Mouse (Mus musculus): ENCODE results near the gene Arhgef19. TPM values are rescaled to one million over a fixed set of nuclear protein-coding genes. Genes with fewer than 3 reads are reported as not detected.

Arhgef19 gene
- polyA plus RNA-seq, 2 experiments: 15.3 to 20.4 TPM

- H3K36me3 ChIP-seq (ENCODE audit: control insufficient read depth, insufficient read depth, low read length): no peaks in the 10 kb centered on the region
- 84% methylated on average over 6 of the region's 6 CpGs for WGBS
- H3K9ac ChIP-seq (ENCODE audit: low read depth, low read length, severe bottlenecking): no peak overlapping the region
- no peaks in the 10 kb centered on the region for H3K27me3 ChIP-seq (ENCODE audit: control insufficient read depth, insufficient read depth, low read length)
- H3K4me2 ChIP-seq (replicated peaks; ENCODE audit: low read depth, low read length, severe bottlenecking): no peak overlapping the region
- peaks cover 10% of the 10 kb centered on the region; the same call in 1 of the 2 replicates for H3K4me1 ChIP-seq (ENCODE audit: control insufficient read depth, insufficient read depth, low read length)
- H3K9me3 ChIP-seq (ENCODE audit: control insufficient read depth, low read length): no peaks in the 10 kb centered on the region
- ATAC-seq (ENCODE audit: low FRiP score, low read depth) (no peak), DNase-seq (ENCODE audit: low spot score) (no peak)
- no peak overlapping the region for H3K27ac ChIP-seq (replicated peaks; ENCODE audit: low read depth, low read length)
- no peak overlapping the region for H3K4me3 ChIP-seq (replicated peaks; ENCODE audit: low read length)
- no peak for TF ChIP-seq POLR2A (IDR thresholded peaks at IDR 0.05; ENCODE audit: borderline replicate concordance, extremely low read depth, insufficient read depth, insufficient read length)
These were observed 40.5 kb downstream of the Arhgef19 start for GRCm38 (mm10) chr4:141279783-141280182.

DNA sequence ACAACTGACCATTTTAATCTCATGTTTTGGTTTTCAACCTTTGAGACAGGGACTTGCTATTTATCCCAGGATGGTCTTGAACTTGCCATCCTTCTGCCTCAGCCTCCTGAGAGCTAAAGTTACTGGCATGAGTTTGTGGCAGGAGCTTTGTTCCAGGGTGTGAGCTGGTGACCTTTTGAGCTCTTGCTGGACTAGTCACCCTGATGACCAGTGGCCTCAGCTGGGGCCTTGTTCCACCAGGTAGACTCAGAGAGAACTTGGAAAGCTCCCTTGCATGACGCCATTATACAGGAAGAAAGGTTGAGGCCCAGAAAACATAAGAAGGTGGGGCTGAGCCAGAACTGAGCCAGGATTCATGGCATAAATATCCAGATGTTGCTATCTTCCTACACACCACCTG lies 41.2 kb downstream of the Arhgef19 start:
- ATAC-seq (ENCODE audit: low FRiP score, low read depth): no peak
- H3K4me1 ChIP-seq (ENCODE audit: control insufficient read depth, insufficient read depth, low read length): peaks cover 10% of the 10 kb centered on the region; the same call in 1 of the 2 replicates

DNA sequence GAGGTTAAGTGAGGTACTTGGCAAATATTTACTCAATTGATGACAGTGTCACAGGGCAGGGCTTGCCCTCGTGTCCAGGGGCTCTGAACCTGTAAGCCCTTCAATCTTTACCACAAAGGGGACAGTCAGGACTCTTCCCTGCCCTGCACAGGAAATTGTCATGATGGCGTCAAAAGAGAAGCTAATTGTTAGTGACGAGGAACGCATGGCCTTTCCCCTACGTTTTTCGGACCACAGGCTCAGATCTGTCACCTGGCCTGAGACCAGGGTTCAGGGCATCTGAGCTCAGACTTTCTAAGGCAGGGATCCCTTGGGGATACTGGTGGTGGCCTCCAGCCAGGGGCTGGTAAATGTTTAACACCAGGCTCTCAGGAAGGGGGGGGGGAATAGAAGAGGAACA lies 41.9 kb downstream of the Arhgef19 start:
- ATAC-seq (ENCODE audit: low FRiP score, low read depth) (no peak), DNase-seq (ENCODE audit: low spot score) (no peak)
- no peak overlapping the region for H3K27ac ChIP-seq (replicated peaks; ENCODE audit: low read depth, low read length)
- H3K4me2 ChIP-seq (replicated peaks; ENCODE audit: low read depth, low read length, severe bottlenecking): no peak overlapping the region
- 28% methylated on average over 6 of the region's 6 CpGs for WGBS
- no peaks in the 10 kb centered on the region for H3K36me3 ChIP-seq (ENCODE audit: control insufficient read depth, insufficient read depth, low read length)
- no peak overlapping the region for H3K9ac ChIP-seq (ENCODE audit: low read depth, low read length, severe bottlenecking)
- no peak for TF ChIP-seq POLR2A (IDR thresholded peaks at IDR 0.05; ENCODE audit: borderline replicate concordance, extremely low read depth, insufficient read depth, insufficient read length)
- H3K4me3 ChIP-seq (replicated peaks; ENCODE audit: low read length): no peak overlapping the region
- no peaks in the 10 kb centered on the region for H3K9me3 ChIP-seq (ENCODE audit: control insufficient read depth, low read length)
- peaks cover 10% of the 10 kb centered on the region; the same call in 1 of the 2 replicates for H3K4me1 ChIP-seq (ENCODE audit: control insufficient read depth, insufficient read depth, low read length)
- H3K27me3 ChIP-seq (ENCODE audit: control insufficient read depth, insufficient read depth, low read length): no peaks in the 10 kb centered on the region

More for the DNA sequence above, 41.2 kb downstream of the Arhgef19 start:
- Histone ChIP-seq H3K4me2 (replicated peaks; ENCODE audit: low read depth, low read length, severe bottlenecking) (no peak overlapping the region), H3K36me3 (ENCODE audit: control insufficient read depth, insufficient read depth, low read length) (no peaks in the 10 kb centered on the region), H3K4me3 (replicated peaks; ENCODE audit: low read length) (no peak overlapping the region), H3K9me3 (ENCODE audit: control insufficient read depth, low read length) (no peaks in the 10 kb centered on the region), H3K27me3 (ENCODE audit: control insufficient read depth, insufficient read depth, low read length) (no peaks in the 10 kb centered on the region), H3K27ac (replicated peaks; ENCODE audit: low read depth, low read length) (no peak overlapping the region), H3K9ac (ENCODE audit: low read depth, low read length, severe bottlenecking) (no peak overlapping the region)
- 83% methylated on average over 1 of the region's 1 CpGs for WGBS
- no peak for TF ChIP-seq POLR2A (IDR thresholded peaks at IDR 0.05; ENCODE audit: borderline replicate concordance, extremely low read depth, insufficient read depth, insufficient read length)
- no peak for DNase-seq (ENCODE audit: low spot score)

- ATAC-seq (ENCODE audit: low FRiP score, low read depth) (no peak), DNase-seq (ENCODE audit: low spot score) (no peak)
- Histone ChIP-seq H3K27ac (replicated peaks; ENCODE audit: low read depth, low read length) (no peak overlapping the region), H3K4me2 (replicated peaks; ENCODE audit: low read depth, low read length, severe bottlenecking) (no peak overlapping the region), H3K4me1 (ENCODE audit: control insufficient read depth, insufficient read depth, low read length) (peaks cover 10% of the 10 kb centered on the region; the same call in 1 of the 2 replicates), H3K4me3 (replicated peaks; ENCODE audit: low read length) (no peak overlapping the region), H3K36me3 (ENCODE audit: control insufficient read depth, insufficient read depth, low read length) (no peaks in the 10 kb centered on the region), H3K27me3 (ENCODE audit: control insufficient read depth, insufficient read depth, low read length) (no peaks in the 10 kb centered on the region), H3K9me3 (ENCODE audit: control insufficient read depth, low read length) (no peaks in the 10 kb centered on the region), H3K9ac (ENCODE audit: low read depth, low read length, severe bottlenecking) (no peak overlapping the region)
- 50% methylated on average over 1 of the region's 1 CpGs for WGBS
- TF ChIP-seq POLR2A (IDR thresholded peaks at IDR 0.05; ENCODE audit: borderline replicate concordance, extremely low read depth, insufficient read depth, insufficient read length): no peak
These were observed 42.3 kb downstream of the Arhgef19 start for GRCm38 (mm10) chr4:141281578-141281977.

- H3K9ac ChIP-seq (ENCODE audit: low read depth, low read length, severe bottlenecking): no peak overlapping the region
- H3K4me1 ChIP-seq (ENCODE audit: control insufficient read depth, insufficient read depth, low read length): peaks cover 15% of the 10 kb centered on the region
- no peaks in the 10 kb centered on the region for H3K36me3 ChIP-seq (ENCODE audit: control insufficient read depth, insufficient read depth, low read length)
- ATAC-seq (ENCODE audit: low FRiP score, low read depth) (no peak), DNase-seq (ENCODE audit: low spot score) (no peak)
- no peak for TF ChIP-seq POLR2A (IDR thresholded peaks at IDR 0.05; ENCODE audit: borderline replicate concordance, extremely low read depth, insufficient read depth, insufficient read length)
- no peak overlapping the region for H3K27ac ChIP-seq (replicated peaks; ENCODE audit: low read depth, low read length)
- WGBS: 57% methylated on average over 3 of the region's 3 CpGs
- H3K4me2 ChIP-seq (replicated peaks; ENCODE audit: low read depth, low read length, severe bottlenecking): no peak overlapping the region
- H3K4me3 ChIP-seq (replicated peaks; ENCODE audit: low read length): no peak overlapping the region
- no peaks in the 10 kb centered on the region for H3K9me3 ChIP-seq (ENCODE audit: control insufficient read depth, low read length)
- no peaks in the 10 kb centered on the region for H3K27me3 ChIP-seq (ENCODE audit: control insufficient read depth, insufficient read depth, low read length)
These were observed 42.8 kb downstream of the Arhgef19 start for GRCm38 (mm10) chr4:141282087-141282486.

DNA sequence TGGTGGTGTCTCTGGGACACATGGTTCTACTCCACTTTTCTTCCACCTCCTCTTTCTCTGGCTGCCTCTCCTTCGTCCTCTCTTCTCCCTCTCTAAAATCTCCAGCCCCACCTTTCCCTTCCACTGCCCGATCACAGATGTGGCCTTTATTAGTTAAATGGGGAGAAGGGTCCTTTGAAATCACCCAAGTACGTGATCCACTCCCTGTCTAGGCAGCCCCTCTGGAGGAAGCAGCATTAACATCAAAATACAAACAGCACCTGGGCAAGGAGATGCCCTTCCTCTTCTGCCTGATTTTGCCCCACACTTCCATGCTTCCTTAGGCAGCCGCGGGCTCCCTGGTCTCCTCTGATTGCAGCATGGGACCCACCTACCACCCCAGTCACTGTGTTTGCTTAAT lies 43.3 kb downstream of the Arhgef19 start:
- DNase-seq (ENCODE audit: low spot score) (no peak), ATAC-seq (ENCODE audit: low FRiP score, low read depth) (no peak)
- no peak overlapping the region for H3K9ac ChIP-seq (ENCODE audit: low read depth, low read length, severe bottlenecking)
- 37% methylated on average over 5 of the region's 5 CpGs for WGBS
- no peak overlapping the region for H3K4me2 ChIP-seq (replicated peaks; ENCODE audit: low read depth, low read length, severe bottlenecking)
- no peak overlapping the region for H3K27ac ChIP-seq (replicated peaks; ENCODE audit: low read depth, low read length)
- no peak for TF ChIP-seq POLR2A (IDR thresholded peaks at IDR 0.05; ENCODE audit: borderline replicate concordance, extremely low read depth, insufficient read depth, insufficient read length)
- H3K9me3 ChIP-seq (ENCODE audit: control insufficient read depth, low read length): no peaks in the 10 kb centered on the region
- H3K36me3 ChIP-seq (ENCODE audit: control insufficient read depth, insufficient read depth, low read length): no peaks in the 10 kb centered on the region
- 0 out of 2 replicates have a peak, but pooled peaks cover 4% of the 10 kb centered on the region for H3K27me3 ChIP-seq (ENCODE audit: control insufficient read depth, insufficient read depth, low read length)
- H3K4me1 ChIP-seq (ENCODE audit: control insufficient read depth, insufficient read depth, low read length): peaks cover 20% of the 10 kb centered on the region
- no peak overlapping the region for H3K4me3 ChIP-seq (replicated peaks; ENCODE audit: low read length)

All from limb, embryonic 14.5 days (tissue).